Mouse (Mus musculus) spleen, adult 2 months (tissue): ENCODE measurements at regions not wholly inside any gene's neighbourhood (a gene's known extent, or its start where the extent isn't known, plus 50 kb on each side); places are given as distances from the start of the nearest gene placed in this dataset.

Experiments
- CTCF ChIP-seq: fragments of 200-500 bp; IDR thresholded peaks from 2 replicates; pipeline ENCODE4 v1.5.1; 2011; ENCODE audit warnings: mild to moderate bottlenecking, inconsistent platforms; ENCODE audit not compliant: insufficient read depth, insufficient read length, insufficient replicate concordance; ENCODE audit errors: extremely low read depth
- POLR2A ChIP-seq: fragments of 200-500 bp; IDR thresholded peaks from 2 replicates; pipeline ENCODE4 v1.6.1; 2011; ENCODE audit warnings: low read depth, low read length, inconsistent platforms

DNA sequence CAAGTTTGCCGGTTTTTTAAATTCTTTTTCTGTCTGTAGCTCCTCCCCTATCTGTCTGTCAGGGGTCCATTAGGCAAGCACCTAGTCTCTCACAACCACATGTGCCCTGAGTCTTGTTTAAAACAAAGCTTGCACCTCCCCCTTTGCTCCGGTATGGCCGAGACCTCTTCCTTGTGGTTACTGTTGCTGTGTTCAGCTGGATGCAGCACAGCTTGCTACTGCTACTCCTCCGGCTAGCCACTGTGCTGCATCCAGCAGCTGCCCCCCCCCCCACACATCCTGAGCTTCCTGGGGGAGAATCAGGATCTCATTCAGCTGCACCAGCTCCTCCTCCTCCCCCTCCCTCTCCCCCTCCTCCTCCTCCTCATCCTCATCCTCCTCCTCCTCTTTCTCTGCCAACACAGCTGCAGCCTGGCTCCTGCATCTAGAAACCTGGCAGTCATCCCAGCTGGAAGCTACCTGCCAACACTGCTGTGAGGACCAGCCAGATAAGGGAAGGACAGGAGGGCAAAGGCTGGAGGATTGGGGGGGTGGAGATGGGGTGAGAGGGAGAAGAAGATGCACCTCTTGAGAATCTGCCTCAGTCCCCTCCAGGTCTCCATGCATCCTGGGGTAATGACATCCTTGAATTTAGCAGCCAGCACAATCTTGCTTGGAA lies 114.8 kb upstream of the Tmem260 start:
- no peak for TF ChIP-seq CTCF
- no peak for TF ChIP-seq POLR2A
